Mouse (Mus musculus) myocyte (in vitro differentiated cells): ENCODE results near the gene Ifna7.
"Not testable (repeated sequence)": the region's sequence is repeated elsewhere in the genome, so short reads cannot be mapped to it uniquely, and the experiment has no call there.

ENCODE experiments used
- CEBPB ChIP-seq: IDR thresholded peaks from 2 replicates; pipeline ENCODE4 v1.6.1; 2011; ENCODE audit warnings: mild to moderate bottlenecking, moderate library complexity; ENCODE audit not compliant: poor library complexity, insufficient read depth, severe bottlenecking
- E2F4 ChIP-seq: IDR thresholded peaks from one replicate; pipeline ENCODE4 v1.6.1; 2011; ENCODE audit warnings: mild to moderate bottlenecking, control low read depth, moderate library complexity; ENCODE audit not compliant: insufficient read depth
- MAX ChIP-seq: IDR thresholded peaks from one replicate; pipeline ENCODE4 v1.6.1; 2011; ENCODE audit warnings: low read depth, mild to moderate bottlenecking, control low read depth
- MYOD1 ChIP-seq, 3 experiments: IDR thresholded peaks; one replicate each; pipeline ENCODE4 v1.6.1; 2011; ENCODE audit warnings: control low read depth in 2 of 3, low read depth in 2 of 3, mild to moderate bottlenecking in 2 of 3, moderate library complexity in 1 of 3; ENCODE audit not compliant: insufficient read length in 2 of 3, control insufficient read depth in 1 of 3
- POLR2A ChIP-seq: IDR thresholded peaks from one replicate; pipeline ENCODE4 v1.6.1; 2011; ENCODE audit warnings: low read depth, mild to moderate bottlenecking, control low read depth, moderate library complexity; ENCODE audit not compliant: insufficient read length

GRCm38 (mm10) chr4:88779550-88779949 is 36.5 kb upstream of the Ifna7 start, which contains the start of gene Gm13272:
- not testable (repeated sequence) for TF ChIP-seq MAX; POLR2A; CEBPB; E2F4; MYOD1 (IDR thresholded peaks at IDR 0.05; ENCODE audit: control insufficient read depth in 1 of 3, insufficient read length in 2 of 3, low read depth in 2 of 3)
